Mouse (Mus musculus) right cerebral cortex, postnatal 14 days (tissue): ENCODE data around the gene Ppp1r26.
"Not testable (repeated sequence)": the region's sequence is repeated elsewhere in the genome, so short reads cannot be mapped to it uniquely, and the experiment has no call there.

Experiments used
- DNase-seq: peaks from one replicate; pipeline ENCODE4 v3.0.0; 2022

The Ppp1r26 gene

GRCm38 (mm10) chr2:28447315-28447670 is 693 bp downstream of the Ppp1r26 start:
- no peak for DNase-seq

- no peak for DNase-seq
These were observed 5.1 kb downstream of the Ppp1r26 start for GRCm38 (mm10) chr2:28451663-28452062.

GRCm38 (mm10) chr2:28453539-28453938 is 6.9 kb downstream of the Ppp1r26 start:
- no peak for DNase-seq

GRCm38 (mm10) chr2:28456616-28457015 is 10.0 kb downstream of the Ppp1r26 start:
- DNase-seq, result no peak

- peak; percentile 72 for DNase-seq
These were observed 17.3 kb downstream of the Ppp1r26 start for GRCm38 (mm10) chr2:28463919-28464318.

GRCm38 (mm10) chr2:28464919-28465318 is 18.3 kb downstream of the Ppp1r26 start:
- no peak for DNase-seq

- DNase-seq, result peak; percentile 51
These were observed 19.4 kb downstream of the Ppp1r26 start, which contains the start of gene 1700007K13Rik for GRCm38 (mm10) chr2:28465836-28466518. Gene 1700007K13Rik, minus strand, starts transcription at chr2:28466332.

- DNase-seq, result peak; percentile 88
These were observed 21.4 kb downstream of the Ppp1r26 start, which contains the start of gene Mrps2 for GRCm38 (mm10) chr2:28467860-28468485. Gene Mrps2, plus strand, starts transcription at chr2:28468066.

- no peak for DNase-seq
These were observed 22.1 kb downstream of the Ppp1r26 start for GRCm38 (mm10) chr2:28468486-28469225.

GRCm38 (mm10) chr2:28469461-28469860 is 22.9 kb downstream of the Ppp1r26 start:
- no peak for DNase-seq

- DNase-seq, result no peak
These were observed 24.0 kb downstream of the Ppp1r26 start for GRCm38 (mm10) chr2:28470591-28470990.

GRCm38 (mm10) chr2:28472011-28472410 is 25.4 kb downstream of the Ppp1r26 start:
- not testable (repeated sequence) for DNase-seq

GRCm38 (mm10) chr2:28477993-28478392 is 31.4 kb downstream of the Ppp1r26 start:
- DNase-seq, result not testable (repeated sequence)

GRCm38 (mm10) chr2:28479208-28480204 is 32.9 kb downstream of the Ppp1r26 start:
- DNase-seq, result no peak

GRCm38 (mm10) chr2:28483861-28484260 is 37.3 kb downstream of the Ppp1r26 start:
- no peak for DNase-seq

- no peak for DNase-seq
These were observed 47.9 kb downstream of the Ppp1r26 start for GRCm38 (mm10) chr2:28494521-28494920.

GRCm38 (mm10) chr2:28495207-28495756 is 48.7 kb downstream of the Ppp1r26 start:
- peak; percentile 60 for DNase-seq

GRCm38 (mm10) chr2:28495801-28496595 is 49.4 kb downstream of the Ppp1r26 start:
- no peak for DNase-seq

GRCm38 (mm10) chr2:28496671-28497070 is 50.1 kb downstream of the Ppp1r26 start, which contains the start of gene Gbgt1:
Gene Gbgt1, plus strand, starts transcription at chr2:28496891.
- DNase-seq, result no peak

GRCm38 (mm10) chr2:28497561-28497960 is 51.0 kb downstream of the Ppp1r26 start:
- DNase-seq, result no peak

GRCm38 (mm10) chr2:28498431-28498830 is 51.8 kb downstream of the Ppp1r26 start:
- no peak for DNase-seq
